Mouse (Mus musculus) testis, adult 2 months (tissue): ENCODE results near the gene Olfr905.

Experiments used
- CTCF ChIP-seq: fragments of 200-500 bp; IDR thresholded peaks from 2 replicates; pipeline ENCODE4 v1.5.1; 2012; ENCODE audit warnings: low read depth, mild to moderate bottlenecking, inconsistent platforms, low read length, moderate library complexity; ENCODE audit not compliant: control insufficient read depth, insufficient read depth, insufficient replicate concordance
- POLR2A ChIP-seq: fragments of 200-500 bp; IDR thresholded peaks from 2 replicates; pipeline ENCODE4 v1.6.1; 2012; ENCODE audit warnings: low read depth, mild to moderate bottlenecking, inconsistent platforms, low read length, moderate library complexity; ENCODE audit not compliant: control insufficient read depth

GRCm38 (mm10) chr9:38486785-38487184, 15.9 kb downstream of the Olfr905 start, which contains the start of gene Olfr906:
- no peak for TF ChIP-seq CTCF
- TF ChIP-seq POLR2A = no peak
